Mouse (Mus musculus): ENCODE data around the gene Aurkaip1.
A peak's percentile ranks its signal among the peaks of the same experiment; 100 is the strongest.

Gene Aurkaip1

GRCm38 (mm10) chr4:155829866-155830265 is 1.2 kb upstream of the Aurkaip1 start:
- DNase-seq (ENCODE audit: low read depth) = no peak

DNA sequence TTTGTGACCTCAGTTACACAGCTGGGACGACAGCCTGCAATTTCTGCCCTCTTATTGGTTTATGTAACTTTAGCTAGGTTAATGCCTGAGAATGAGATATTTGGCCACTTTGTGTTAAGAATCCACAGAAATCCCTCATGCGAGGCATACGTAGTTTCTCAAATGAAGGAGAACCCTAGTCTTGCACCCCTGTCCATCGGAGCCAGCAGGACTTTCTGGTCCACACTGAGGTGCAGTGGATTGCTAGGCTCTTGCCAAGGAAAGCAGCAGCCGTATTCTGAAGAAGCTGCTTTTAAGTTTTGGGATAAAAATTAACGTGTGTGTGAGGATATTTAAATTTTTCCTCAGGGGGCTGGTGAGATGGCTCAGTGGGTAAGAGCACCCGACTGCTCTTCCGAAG is 476 bp upstream of the Aurkaip1 start:
- no peak for DNase-seq (ENCODE audit: low read depth)

DNA sequence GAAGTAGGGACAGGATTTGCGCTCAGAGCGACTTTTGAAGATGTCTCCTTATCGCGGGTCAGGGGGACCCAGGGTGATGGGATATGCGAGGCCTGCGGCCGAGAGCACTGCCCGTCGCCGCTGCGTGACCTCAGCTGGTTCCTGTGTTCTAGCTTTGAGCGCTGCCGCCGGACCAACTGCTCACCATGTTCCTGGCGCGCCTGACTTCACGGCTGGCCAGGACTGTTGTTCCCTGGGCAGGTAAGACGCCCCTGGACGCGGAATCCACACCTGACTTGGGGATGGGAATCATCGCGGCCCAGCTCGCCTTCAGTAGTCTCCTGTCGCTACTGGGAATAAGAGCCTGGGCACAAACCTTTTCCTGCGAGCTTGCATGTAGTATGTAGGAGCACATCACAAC is 759 bp downstream of the Aurkaip1 start:
- DNase-seq (ENCODE audit: low read depth) = no peak

DNA sequence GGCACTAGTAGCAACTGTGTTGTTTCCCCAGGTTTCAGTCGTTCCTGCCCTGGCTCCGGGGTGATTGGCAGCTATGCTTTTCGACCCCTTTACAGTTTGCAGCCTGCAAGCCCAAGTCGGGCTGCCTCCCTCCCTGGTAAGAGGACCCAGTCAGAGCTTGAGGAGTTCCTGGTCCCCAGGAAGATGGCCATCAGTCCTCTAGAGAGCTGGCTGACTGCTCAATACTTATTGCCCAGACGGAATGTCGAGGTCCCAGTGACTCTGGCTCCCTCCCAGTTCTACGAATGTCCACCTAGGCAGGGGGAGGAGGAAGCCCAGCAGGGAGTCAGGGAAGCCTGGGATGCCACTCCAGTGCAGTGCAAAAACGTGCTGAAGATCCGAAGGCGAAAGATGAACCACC is 1.2 kb downstream of the Aurkaip1 start:
- DNase-seq (ENCODE audit: low read depth) = no peak

GRCm38 (mm10) chr4:155833234-155833633 is 2.2 kb downstream of the Aurkaip1 start:
- DNase-seq (ENCODE audit: low read depth) = no peak

- DNase-seq (ENCODE audit: low read depth) = peak; percentile 67
Observed at GRCm38 (mm10) chr4:155833836-155834235, 2.8 kb downstream of the Aurkaip1 start.

GRCm38 (mm10) chr4:155837404-155838010 is 6.4 kb downstream of the Aurkaip1 start:
- peak; percentile 89 for DNase-seq (ENCODE audit: low read depth)

- DNase-seq (ENCODE audit: low read depth) = peak; percentile 66
Observed at GRCm38 (mm10) chr4:155838187-155839153, 7.4 kb downstream of the Aurkaip1 start.

GRCm38 (mm10) chr4:155839483-155839910 is 8.4 kb downstream of the Aurkaip1 start, which contains the start of gene Mxra8:
Gene Mxra8, plus strand, starts transcription at chr4:155839680.
- peak; percentile 96 for DNase-seq (ENCODE audit: low read depth)

GRCm38 (mm10) chr4:155840076-155841002 is 9.3 kb downstream of the Aurkaip1 start:
- DNase-seq (ENCODE audit: low read depth) = no peak

- DNase-seq (ENCODE audit: low read depth) = peak; percentile 66
Observed at GRCm38 (mm10) chr4:155841003-155841454, 10.0 kb downstream of the Aurkaip1 start.

DNA sequence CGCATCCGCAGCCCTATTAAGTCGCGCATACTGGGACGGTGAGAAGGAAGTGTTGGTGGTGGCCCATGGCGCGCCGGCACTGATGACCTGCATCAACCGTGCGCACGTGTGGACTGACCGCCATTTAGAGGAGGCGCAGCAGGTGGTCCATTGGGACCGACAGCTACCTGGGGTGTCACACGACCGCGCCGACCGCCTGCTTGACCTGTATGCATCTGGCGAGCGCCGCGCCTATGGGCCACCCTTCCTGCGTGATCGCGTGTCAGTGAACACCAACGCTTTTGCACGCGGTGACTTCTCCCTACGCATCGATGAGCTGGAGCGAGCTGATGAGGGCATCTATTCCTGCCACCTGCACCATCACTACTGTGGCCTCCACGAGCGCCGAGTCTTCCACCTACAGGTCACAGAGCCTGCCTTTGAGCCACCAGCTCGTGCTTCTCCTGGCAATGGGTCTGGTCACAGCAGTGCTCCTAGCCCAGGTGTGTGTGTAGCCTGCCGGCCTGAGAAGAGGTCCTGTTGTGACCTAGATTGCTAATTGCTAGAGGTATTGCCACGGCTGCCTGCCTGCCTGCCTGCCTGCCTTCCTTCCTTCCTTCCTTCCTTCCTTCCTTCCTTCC is 10.7 kb downstream of the Aurkaip1 start:
- no peak for DNase-seq (ENCODE audit: low read depth)

- DNase-seq (ENCODE audit: low read depth) = no peak
Observed at GRCm38 (mm10) chr4:155843231-155843630, 12.2 kb downstream of the Aurkaip1 start.

DNA sequence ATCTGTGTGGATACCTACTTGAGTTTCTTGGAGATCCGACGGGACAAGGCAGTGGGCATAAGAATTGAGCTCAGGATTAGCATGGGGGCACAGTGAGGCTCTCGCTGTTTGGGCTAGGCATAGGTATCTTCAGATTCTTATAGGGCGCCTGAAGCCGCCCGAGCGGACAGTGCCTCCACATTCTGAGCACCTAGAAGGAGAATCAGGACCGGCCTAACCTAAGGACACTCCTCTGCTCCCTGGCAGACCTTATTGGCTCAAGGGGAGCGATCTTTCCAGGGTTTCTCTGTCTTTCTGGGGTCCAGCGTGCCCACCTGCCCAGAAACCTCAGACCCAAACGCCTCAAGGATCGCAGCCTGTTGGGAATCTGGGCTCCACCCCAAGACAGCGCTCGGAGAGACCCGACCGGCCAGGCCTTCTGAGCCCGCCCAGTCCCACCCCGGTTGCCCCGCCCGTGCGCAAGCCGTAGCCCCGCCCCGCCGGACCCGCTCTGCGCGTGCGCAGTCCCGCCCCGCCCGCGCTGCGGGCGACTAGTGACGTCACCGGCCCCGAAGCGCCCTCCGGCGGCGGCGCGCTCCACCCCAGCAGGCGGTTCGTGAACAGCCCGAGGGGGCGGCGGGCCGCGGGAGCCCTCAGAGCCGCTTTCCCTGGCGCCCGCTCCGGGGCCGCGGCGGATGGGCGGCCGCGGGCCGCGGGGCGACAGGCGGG is 16.0 kb downstream of the Aurkaip1 start, which contains the start of gene Dvl1:
TSS of gene Dvl1 (plus strand) at position 532 of the 708 bp plus-strand sequence.
- peak; percentile 60 for DNase-seq (ENCODE audit: low read depth)

- DNase-seq (ENCODE audit: low read depth) = no peak
Observed at GRCm38 (mm10) chr4:155847591-155848352, 16.7 kb downstream of the Aurkaip1 start.

- no peak for DNase-seq (ENCODE audit: low read depth)
Observed at GRCm38 (mm10) chr4:155848434-155849095, 17.5 kb downstream of the Aurkaip1 start.

GRCm38 (mm10) chr4:155849391-155849790 is 18.3 kb downstream of the Aurkaip1 start:
- DNase-seq (ENCODE audit: low read depth) = no peak

DNA sequence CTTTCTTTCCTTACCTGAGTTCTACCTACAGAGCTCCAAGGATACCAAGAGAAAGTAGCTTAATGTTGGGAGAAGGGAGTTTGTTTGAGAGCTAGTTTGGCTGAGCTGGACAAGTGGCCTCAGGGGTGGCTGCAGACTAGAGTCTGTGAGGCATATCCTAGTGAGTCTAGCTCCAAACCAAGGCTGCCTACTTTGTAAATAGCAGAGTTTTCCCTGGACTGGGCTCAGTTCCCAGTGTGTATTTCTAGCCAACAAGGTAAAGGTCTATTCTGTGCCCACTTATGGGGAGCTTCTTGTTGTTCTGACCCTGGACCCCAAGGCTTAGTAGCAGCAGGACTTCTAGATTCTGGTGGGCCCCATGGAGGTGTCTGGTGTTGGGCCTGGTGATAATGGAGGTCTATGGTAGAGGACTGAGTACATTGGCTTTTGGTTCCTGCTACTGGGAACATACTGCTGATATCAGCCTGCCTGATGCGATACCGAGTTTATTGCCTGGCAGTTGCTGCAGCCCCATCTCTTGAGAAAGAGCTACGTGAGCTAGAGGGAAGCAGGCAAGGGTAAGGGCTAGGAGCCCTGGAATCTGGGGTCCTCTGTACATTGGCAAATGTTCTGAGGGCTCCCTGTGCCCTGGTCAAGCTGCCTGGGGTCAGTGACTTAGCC is 18.9 kb downstream of the Aurkaip1 start:
- no peak for DNase-seq (ENCODE audit: low read depth)

DNA sequence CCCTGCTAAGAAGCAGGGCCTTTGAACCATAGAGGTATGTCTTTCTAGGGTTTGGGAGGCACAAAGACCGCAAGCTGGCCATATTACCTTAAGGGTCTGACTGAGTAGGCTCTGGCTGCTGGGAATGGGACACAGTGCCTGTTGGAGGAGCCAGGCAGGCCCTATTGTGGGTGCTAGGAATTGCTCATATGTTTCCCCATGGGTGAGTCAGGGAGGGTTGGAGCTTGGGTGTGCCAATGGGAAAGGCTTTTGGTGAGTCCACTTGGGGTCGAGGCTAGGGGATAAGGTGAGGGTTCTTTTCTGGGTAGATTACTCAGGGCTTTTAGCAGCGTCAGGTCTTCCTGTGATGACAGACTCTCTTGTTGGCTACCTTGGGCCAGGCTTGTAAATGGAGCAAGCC is 20.3 kb downstream of the Aurkaip1 start:
- no peak for DNase-seq (ENCODE audit: low read depth)
